Mouse (Mus musculus): ENCODE results near the gene Rfxank. TPM values are rescaled to one million over a fixed set of nuclear protein-coding genes. Genes with fewer than 3 reads are reported as not detected.

Gene Rfxank
- polyA plus RNA-seq, 1 experiment from 2014 or later, result 12.6 TPM

DNA sequence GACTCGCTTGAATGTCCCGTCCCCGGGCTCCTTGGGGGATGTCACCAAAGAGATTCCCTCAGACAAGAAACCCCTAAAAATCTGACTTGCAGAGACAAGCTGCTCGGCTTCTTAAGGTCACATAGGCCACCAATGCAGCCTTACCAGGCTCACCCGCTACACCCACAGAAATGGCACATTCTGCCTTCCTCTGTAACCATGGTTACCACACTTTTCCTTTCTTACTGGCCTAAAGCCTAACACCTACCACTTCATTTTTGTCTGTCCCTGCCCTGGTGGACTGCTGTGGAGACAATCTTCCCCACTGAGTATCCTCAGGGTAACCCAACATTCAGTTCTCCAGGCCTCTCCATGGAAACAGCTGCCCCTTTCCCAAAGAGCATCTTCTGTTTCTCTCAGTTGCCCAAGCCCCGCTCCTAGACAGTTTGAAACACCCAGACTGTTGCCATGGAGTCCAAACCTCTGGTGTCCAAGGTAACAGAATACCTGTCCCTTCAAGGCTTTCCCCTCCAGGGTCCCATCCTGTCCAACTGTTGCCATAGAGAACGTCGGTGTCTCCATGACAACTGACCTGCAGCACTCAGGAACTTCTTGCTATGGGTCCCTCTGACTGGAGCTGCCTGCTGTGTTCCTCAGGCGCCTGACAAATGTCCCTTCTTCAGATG, 49.5 kb downstream of the Rfxank start:
- Histone ChIP-seq H3K27me3 (peaks cover 65% of the 10 kb centered on the region), H3K27ac (replicated peaks) (no peak overlapping the region)
- peak; percentile 10; the same call in 1 of the 2 replicates for ATAC-seq (ENCODE audit: low read depth)

DNA sequence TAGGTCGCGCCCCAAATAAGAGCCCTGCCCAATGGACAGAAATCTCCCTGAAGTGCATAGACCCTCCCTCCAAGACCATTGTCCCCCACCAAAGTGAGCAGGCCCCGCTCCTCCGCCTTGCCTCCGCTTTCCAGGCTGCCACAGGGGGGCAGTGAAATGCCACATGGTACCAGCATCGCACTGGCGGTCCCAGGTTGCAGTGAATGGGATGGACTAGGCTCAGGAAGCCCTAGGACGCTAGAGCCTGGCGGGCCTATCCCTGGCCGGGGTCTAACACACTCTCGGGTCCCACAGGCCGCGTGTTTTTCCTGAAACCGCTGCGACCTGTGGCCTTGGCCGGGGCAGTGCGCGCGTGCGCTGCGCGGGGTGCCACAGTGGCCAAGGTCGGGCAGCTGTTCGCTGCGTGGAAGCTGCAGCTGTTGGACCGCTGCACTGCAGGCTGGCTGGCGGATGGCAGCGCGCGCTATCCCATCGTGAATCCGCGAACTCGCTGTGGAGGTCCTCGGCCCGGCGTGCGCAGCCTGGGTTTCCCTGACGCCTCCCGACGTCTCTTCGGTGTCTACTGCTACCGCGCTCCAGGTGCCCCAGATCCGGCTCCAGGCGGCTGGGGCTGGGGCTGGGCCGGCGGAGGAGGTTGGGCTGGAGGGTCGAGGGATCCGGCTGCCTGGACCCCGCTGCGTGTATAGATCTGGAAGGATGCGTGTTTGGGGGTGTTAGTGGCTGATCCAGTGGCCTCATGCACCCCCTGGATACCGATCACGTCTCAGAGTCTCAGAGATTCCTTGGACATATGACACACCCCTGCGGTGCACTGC, 50.9 kb downstream of the Rfxank start:
- Histone ChIP-seq H3K27ac (replicated peaks) (no peak overlapping the region), H3K9ac (peak overlapping the region; percentile 63), H3K27me3 (peaks cover 79% of the 10 kb centered on the region), H3K4me2 (peak overlapping the region; percentile 76), H3K4me3 (peak overlapping the region; percentile 41), H3K9me3 (no peaks in the 10 kb centered on the region), H3K4me1 (replicated peaks) (peaks cover 52% of the 10 kb centered on the region), H3K36me3 (no peaks in the 10 kb centered on the region)
- 3% methylated on average over 56 of the region's 56 CpGs for WGBS
- peak; percentile 72 for ATAC-seq (ENCODE audit: low read depth)

More for the DNA sequence above, 49.5 kb downstream of the Rfxank start:
- Histone ChIP-seq H3K36me3 (peaks cover 9% of the 10 kb centered on the region), H3K4me1 (replicated peaks) (peaks cover 38% of the 10 kb centered on the region), H3K4me3 (no peak overlapping the region), H3K9ac (no peak overlapping the region), H3K9me3 (no peaks in the 10 kb centered on the region), H3K4me2 (no peak overlapping the region)
- 41% methylated on average over 9 of the region's 9 CpGs for WGBS

DNA sequence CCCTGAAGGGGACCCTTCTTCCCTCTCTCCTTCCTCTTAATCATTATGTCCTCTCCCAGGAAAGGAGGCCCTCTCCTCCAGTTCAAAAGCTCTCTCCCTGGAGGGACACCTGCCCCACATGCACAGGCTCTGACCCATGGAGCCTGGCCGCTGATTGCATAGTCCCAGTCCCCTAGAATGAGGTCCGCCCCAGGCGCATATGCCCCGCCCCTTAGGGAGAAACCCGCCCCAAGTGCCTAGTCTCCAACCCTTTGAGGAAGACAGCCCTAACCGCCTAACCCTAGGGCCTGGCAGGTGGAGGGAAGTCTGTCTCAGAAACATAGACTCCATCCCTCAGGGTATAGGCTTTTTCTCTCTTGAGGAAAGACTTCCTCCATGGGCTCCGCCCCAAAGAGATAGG, 51.7 kb downstream of the Rfxank start:
- H3K4me3 ChIP-seq, result no peak overlapping the region
- H3K36me3 ChIP-seq, result no peaks in the 10 kb centered on the region
- WGBS, result 4% methylated on average over 7 of the region's 7 CpGs
- ATAC-seq (ENCODE audit: low read depth), result no peak
- H3K4me1 ChIP-seq (replicated peaks), result peaks cover 53% of the 10 kb centered on the region
- no peak overlapping the region for H3K4me2 ChIP-seq
- no peak overlapping the region for H3K27ac ChIP-seq (replicated peaks)
- peaks cover 87% of the 10 kb centered on the region for H3K27me3 ChIP-seq
- no peaks in the 10 kb centered on the region for H3K9me3 ChIP-seq
- H3K9ac ChIP-seq, result no peak overlapping the region

DNA sequence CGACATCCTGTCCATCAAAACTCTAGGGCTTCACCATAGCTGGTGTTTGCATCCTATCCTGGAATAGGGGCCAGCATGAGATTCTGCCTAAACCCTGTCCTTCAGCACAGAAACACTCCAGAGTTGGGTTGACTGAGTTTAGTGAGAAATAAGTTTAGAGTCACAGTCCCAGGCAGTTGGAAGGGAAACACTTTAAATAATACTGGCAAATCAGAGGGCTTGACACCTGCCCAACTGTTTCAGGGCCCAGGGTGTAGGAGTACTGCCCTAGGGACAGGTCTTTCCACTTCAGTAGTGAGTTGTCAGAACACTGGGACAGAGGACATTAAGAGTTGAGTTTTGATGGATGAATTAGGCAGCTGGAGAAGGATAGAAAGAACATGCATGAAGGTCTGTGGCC, 52.8 kb downstream of the Rfxank start:
- Histone ChIP-seq H3K4me1 (replicated peaks) (peaks cover 53% of the 10 kb centered on the region), H3K4me3 (no peak overlapping the region), H3K9me3 (no peaks in the 10 kb centered on the region), H3K4me2 (no peak overlapping the region), H3K27ac (replicated peaks) (no peak overlapping the region), H3K9ac (no peak overlapping the region), H3K27me3 (peaks cover 94% of the 10 kb centered on the region), H3K36me3 (no peaks in the 10 kb centered on the region)
- 39% methylated on average over 1 of the region's 1 CpGs for WGBS
- no peak for ATAC-seq (ENCODE audit: low read depth)

DNA sequence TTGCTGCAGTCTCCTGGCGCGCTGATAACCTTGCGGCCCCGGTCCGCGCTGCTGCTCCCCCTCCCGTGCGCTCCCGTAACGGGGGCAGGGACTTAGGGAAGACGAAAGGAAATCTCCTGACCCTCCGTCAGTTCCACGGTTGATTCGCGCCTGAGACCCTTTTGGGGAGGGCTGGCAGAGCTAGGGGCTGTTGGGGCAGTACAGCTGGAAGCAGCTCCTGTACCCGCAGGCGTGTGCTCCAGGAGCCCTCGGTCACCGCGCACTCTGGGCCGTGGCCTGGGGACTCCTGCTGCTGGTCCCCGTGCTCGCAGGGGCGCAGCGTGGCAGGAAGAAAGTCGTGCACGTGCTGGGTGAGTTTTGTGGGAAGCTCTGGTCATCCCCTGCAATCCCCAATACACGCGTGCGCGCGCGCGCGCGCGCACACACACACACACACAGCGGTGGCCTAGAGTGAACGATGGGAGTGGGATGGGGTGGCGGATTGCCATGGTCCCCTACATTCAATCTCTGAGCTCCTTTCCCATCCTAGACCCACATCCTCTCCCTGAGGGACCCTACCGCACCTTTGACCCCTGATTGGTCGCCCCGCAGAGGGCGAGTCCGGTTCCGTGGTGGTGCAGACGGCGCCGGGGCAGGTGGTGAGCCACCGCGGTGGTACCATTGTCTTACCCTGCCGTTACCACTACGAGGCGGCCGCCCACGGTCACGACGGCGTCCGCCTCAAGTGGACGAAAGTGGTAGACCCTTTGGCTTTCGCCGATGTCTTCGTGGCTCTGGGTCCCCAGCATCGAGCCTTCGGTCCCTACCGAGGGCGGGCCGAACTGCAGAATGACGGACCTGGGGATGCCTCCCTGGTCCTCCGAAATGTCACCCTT, 54.5 kb downstream of the Rfxank start:
- H3K4me1 ChIP-seq (replicated peaks), result peaks cover 38% of the 10 kb centered on the region
- peaks cover 84% of the 10 kb centered on the region for H3K27me3 ChIP-seq
- peak overlapping the region; percentile 80 for H3K4me2 ChIP-seq
- H3K9ac ChIP-seq, result peak overlapping the region; percentile 67
- 1% methylated on average over 71 of the region's 71 CpGs for WGBS
- no peaks in the 10 kb centered on the region for H3K9me3 ChIP-seq
- ATAC-seq (ENCODE audit: low read depth), result no peak
- 0 out of 2 replicates have a peak, but pooled peaks cover 10% of the 10 kb centered on the region for H3K36me3 ChIP-seq
- H3K27ac ChIP-seq (replicated peaks), result no peak overlapping the region
- H3K4me3 ChIP-seq, result peak overlapping the region; percentile 45

DNA sequence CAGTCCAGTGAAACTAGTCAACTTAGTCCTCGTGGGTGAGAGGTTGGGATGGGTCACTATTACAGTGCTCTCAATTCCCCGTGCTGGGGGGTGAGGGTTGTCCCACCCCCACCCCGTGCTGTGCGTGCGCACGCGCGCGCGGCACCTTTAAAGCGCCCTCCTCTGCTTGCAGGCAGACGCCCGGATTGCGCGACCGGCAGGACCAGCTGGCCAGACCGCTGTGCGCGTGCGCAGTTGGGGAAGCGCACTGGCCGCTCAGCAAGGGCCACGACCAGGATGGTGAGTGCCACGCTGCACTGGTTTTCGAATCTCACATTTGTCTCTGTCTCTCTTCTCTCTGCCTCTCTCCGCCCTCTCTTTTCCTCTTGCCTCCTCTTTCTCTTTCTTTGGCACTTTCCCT, 55.7 kb downstream of the Rfxank start, which contains the start of gene Hapln4:
TSS of gene Hapln4 (plus strand) at position 173 of the 400 bp plus-strand sequence.
- H3K36me3 ChIP-seq, result 0 out of 2 replicates have a peak, but pooled peaks cover 17% of the 10 kb centered on the region
- peak within 1 kb of the TSS; percentile 80 for H3K4me2 ChIP-seq
- peak within 1 kb of the TSS; percentile 45 for H3K4me3 ChIP-seq
- no peak within 1 kb of the TSS for H3K27ac ChIP-seq (replicated peaks)
- peak within 1 kb of the TSS; percentile 67 for H3K9ac ChIP-seq
- H3K9me3 ChIP-seq, result no peaks in the 10 kb centered on the region
- WGBS, result 2% methylated on average over 26 of the region's 26 CpGs
- no peak for ATAC-seq (ENCODE audit: low read depth)
- H3K4me1 ChIP-seq (replicated peaks), result peaks cover 30% of the 10 kb centered on the region
- H3K27me3 ChIP-seq, result peaks cover 73% of the 10 kb centered on the region

DNA sequence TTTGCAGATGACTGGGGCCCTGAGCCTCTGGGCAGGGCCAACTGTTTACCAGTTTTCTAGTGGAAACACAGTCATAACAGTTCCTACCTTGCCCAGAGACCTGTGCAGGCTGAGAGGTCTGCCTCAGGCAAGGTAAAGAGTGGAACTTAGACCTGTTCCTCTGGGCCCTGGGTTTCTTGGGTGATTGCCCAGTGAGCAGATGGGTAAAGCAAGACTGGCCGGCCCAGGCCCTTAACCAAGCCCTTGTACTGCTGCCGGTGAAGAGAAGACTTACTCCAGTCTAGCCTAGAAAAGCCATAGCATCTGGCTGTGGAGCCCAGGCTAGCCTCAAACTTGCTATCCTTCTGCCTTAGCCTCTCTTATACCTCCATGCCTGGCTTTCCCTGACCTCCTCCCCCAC, 57.0 kb downstream of the Rfxank start:
- Histone ChIP-seq H3K9me3 (no peaks in the 10 kb centered on the region), H3K27ac (replicated peaks) (no peak overlapping the region), H3K4me3 (no peak overlapping the region), H3K4me1 (replicated peaks) (peaks cover 22% of the 10 kb centered on the region), H3K36me3 (peaks cover 22% of the 10 kb centered on the region; the same call in 1 of the 2 replicates), H3K4me2 (no peak overlapping the region), H3K27me3 (peaks cover 60% of the 10 kb centered on the region), H3K9ac (no peak overlapping the region)
- WGBS, result 89% methylated on average over 2 of the region's 2 CpGs
- ATAC-seq (ENCODE audit: low read depth), result no peak

Small RNAs within 50 kb of the gene (microRNA-seq; reads per million reads assigned to microRNA genes)
- 1.3 reads per million for gene Mir7066

Other genes with a start within 250 kb of the Rfxank start
- gene Tssk6, start 237.0 kb downstream of the Rfxank start, polyA plus RNA-seq (2015; fragmentation: Nextera tagmentation; extraction: Ambion mirVana), result 3.4 TPM in 2 replicates
- 169 and 186 TPM in 2 replicates for gene Ndufa13, start 236.6 kb downstream of the Rfxank start, polyA plus RNA-seq (2015; fragmentation: Nextera tagmentation; extraction: Ambion mirVana)
- 10.0 and 12.1 TPM in 2 replicates for gene Yjefn3, start 236.4 kb downstream of the Rfxank start, polyA plus RNA-seq (2015; fragmentation: Nextera tagmentation; extraction: Ambion mirVana)
- gene Gatad2a, start 142.8 kb downstream of the Rfxank start, polyA plus RNA-seq (2015; fragmentation: Nextera tagmentation; extraction: Ambion mirVana), result 30.6 and 31.8 TPM in 2 replicates
- gene Mau2, start 96.4 kb downstream of the Rfxank start, polyA plus RNA-seq (2015; fragmentation: Nextera tagmentation; extraction: Ambion mirVana), result 68.1 and 68.7 TPM in 2 replicates
- gene Sugp1, start 96.3 kb downstream of the Rfxank start, polyA plus RNA-seq (2015; fragmentation: Nextera tagmentation; extraction: Ambion mirVana), result 57.7 and 59.2 TPM in 2 replicates
- gene Tm6sf2, start 66.2 kb downstream of the Rfxank start, polyA plus RNA-seq (2015; fragmentation: Nextera tagmentation; extraction: Ambion mirVana), result 1.3 and 1.7 TPM in 2 replicates
- gene Hapln4, start 55.7 kb downstream of the Rfxank start, polyA plus RNA-seq (2015; fragmentation: Nextera tagmentation; extraction: Ambion mirVana), result 0.35 and 0.51 TPM in 2 replicates
- 131 and 136 TPM in 2 replicates for gene Ncan, start 18.3 kb downstream of the Rfxank start, polyA plus RNA-seq (2015; fragmentation: Nextera tagmentation; extraction: Ambion mirVana)
- gene Nr2c2ap, start 7.8 kb downstream of the Rfxank start, polyA plus RNA-seq (2015; fragmentation: Nextera tagmentation; extraction: Ambion mirVana), result 34.8 and 40.6 TPM in 2 replicates
- gene Borcs8, start 345 bp upstream of the Rfxank start, polyA plus RNA-seq (2015; fragmentation: Nextera tagmentation; extraction: Ambion mirVana), result 54.5 and 56.0 TPM in 2 replicates
- gene Mef2b, start 557 bp upstream of the Rfxank start, polyA plus RNA-seq (2015; fragmentation: Nextera tagmentation; extraction: Ambion mirVana), result 0.52 and 0.53 TPM in 2 replicates
- gene Tmem161a, start 33.2 kb upstream of the Rfxank start, polyA plus RNA-seq (2015; fragmentation: Nextera tagmentation; extraction: Ambion mirVana), result 46.6 and 47.4 TPM in 2 replicates
- gene Slc25a42, start 73.2 kb upstream of the Rfxank start, polyA plus RNA-seq (2015; fragmentation: Nextera tagmentation; extraction: Ambion mirVana), result 5.5 and 6.4 TPM in 2 replicates
- 64.8 and 72.5 TPM in 2 replicates for gene Sugp2, start 95.1 kb upstream of the Rfxank start, polyA plus RNA-seq (2015; fragmentation: Nextera tagmentation; extraction: Ambion mirVana)
- 81.9 and 85.7 TPM in 2 replicates for gene Armc6, start 95.3 kb upstream of the Rfxank start, polyA plus RNA-seq (2015; fragmentation: Nextera tagmentation; extraction: Ambion mirVana)
- 49.6 and 52.1 TPM in 2 replicates for gene Homer3, start 143.7 kb upstream of the Rfxank start, polyA plus RNA-seq (2015; fragmentation: Nextera tagmentation; extraction: Ambion mirVana)
- 41.9 and 51.9 TPM in 2 replicates for gene Ddx49, start 163.3 kb upstream of the Rfxank start, polyA plus RNA-seq (2015; fragmentation: Nextera tagmentation; extraction: Ambion mirVana)
- 271 and 278 TPM in 2 replicates for gene Cope, start 163.4 kb upstream of the Rfxank start, polyA plus RNA-seq (2015; fragmentation: Nextera tagmentation; extraction: Ambion mirVana)
- 23.3 and 26.2 TPM in 2 replicates for gene Cers1, start 176.6 kb upstream of the Rfxank start, polyA plus RNA-seq (2015; fragmentation: Nextera tagmentation; extraction: Ambion mirVana)
- 2.4 and 3.3 TPM in 2 replicates for gene Gdf1, start 190.7 kb upstream of the Rfxank start, polyA plus RNA-seq (2015; fragmentation: Nextera tagmentation; extraction: Ambion mirVana)
- gene Upf1, start 214.1 kb upstream of the Rfxank start, polyA plus RNA-seq (2015; fragmentation: Nextera tagmentation; extraction: Ambion mirVana), result 16.3 and 17.3 TPM in 2 replicates
- gene Comp, start 234.4 kb upstream of the Rfxank start, polyA plus RNA-seq (2015; fragmentation: Nextera tagmentation; extraction: Ambion mirVana), result 0.55 and 1.8 TPM in 2 replicates